Mouse (Mus musculus) heart, adult 18-20 months (tissue): Measurements from ENCODE around the gene Iqschfp. TPM values are rescaled to one million over a fixed set of nuclear protein-coding genes. Genes with fewer than 3 reads are reported as not detected.
A peak's percentile ranks its signal among the peaks of the same experiment; 100 is the strongest.

Source experiments
- DNase-seq, 2 experiments: peaks; one replicate each; pipeline ENCODE4 v3.0.0; 2021 to 2022; ENCODE audit warnings: mixed read lengths in 1 of 2
- total RNA-seq, 2 experiments: library from RNA; stranded (reverse); gene quantifications; 2 replicates each; pipeline ENCODE4 v1.2.3; 2021

Iqschfp gene
- total RNA-seq, 2 experiments from 2014 or later, result not detected

DNA sequence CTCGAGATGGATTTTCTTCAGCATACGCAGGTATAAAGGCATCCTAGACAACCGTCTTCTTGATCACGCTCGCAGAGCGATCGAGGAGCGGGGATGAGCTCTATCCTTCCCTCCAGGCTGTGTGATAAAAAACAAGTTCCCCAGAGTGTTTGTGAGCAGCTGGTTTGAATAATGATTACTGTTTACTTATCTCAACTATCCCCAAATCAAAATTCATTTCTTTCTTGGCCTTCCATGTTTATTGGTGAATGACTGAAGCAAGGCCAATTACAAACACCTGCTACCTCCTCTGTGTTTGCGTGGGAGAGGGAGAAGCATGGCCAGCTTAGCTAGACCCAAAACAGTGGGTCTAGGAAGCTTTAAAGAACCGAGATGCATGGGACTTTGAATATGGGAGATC is 712.9 kb downstream of the Iqschfp start:
- DNase-seq, result no peak

DNA sequence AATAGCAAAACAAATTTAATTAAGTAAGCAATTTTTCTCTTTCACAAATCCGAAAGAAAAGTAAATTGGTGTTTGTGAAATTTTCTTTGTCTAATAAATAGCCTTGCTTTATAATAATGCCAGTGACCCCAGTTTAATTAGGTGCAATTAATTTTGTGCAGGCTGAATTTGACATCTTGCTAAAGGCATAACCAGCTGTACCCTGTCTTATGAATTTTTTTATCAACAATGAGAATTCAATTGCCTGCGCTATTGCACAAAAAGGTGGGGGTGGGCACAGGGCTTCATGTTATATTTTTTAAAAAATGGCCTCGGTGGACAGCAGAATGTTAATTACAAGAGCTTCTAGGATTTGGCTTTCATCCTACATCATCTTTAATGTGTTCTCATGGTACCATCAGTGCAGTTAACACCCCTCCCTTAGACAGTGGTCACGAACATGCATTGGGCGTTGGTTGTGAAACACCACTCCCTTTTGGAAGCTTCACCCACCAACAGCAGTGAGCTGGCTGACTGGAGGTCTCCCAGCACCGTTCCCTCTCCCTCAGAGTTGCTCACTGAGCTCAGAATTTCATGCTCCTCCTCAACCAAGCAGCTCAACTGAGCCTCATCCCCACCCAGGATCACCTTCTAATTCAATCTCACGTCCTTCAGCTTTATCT is 714.0 kb downstream of the Iqschfp start:
- DNase-seq, result no peak

DNA sequence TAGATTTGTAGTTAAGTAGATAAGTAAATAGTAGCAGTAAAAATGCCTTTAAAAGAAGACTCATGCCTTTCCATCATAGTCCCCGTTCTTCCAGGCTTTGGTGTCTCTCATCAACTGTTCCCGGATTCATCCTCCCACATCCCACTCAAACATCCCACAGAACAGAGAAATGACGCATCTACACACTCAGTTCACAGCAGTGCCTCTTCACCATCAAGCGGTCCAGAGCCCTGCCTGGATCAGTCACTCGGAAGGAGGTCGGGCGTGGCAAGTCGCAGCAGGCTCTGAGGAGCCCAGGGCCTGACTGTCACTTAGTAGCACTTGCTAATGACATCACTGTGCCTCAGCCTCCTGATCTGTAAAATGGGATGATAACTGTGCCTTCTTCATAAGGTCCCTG is 714.7 kb downstream of the Iqschfp start:
- no peak for DNase-seq

DNA sequence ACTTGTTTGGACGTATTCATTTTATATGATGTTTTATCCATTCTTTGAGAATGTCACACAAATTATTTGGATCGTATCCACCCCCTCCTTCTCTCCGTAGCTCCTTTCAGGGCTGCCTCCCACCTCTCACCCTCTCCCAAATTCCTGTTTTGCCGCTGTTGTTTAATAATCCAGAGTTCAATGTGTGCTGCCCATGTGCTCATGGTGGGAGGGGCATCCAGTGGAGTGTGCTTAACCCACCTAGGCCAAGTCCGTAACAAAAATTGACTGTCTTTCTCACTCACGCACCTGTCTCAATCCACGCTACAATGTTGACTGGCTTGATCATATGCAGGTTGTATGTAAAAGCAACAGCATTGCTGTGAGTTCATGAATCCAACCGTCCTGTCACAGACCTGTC is 715.3 kb downstream of the Iqschfp start:
- DNase-seq, result no peak

DNA sequence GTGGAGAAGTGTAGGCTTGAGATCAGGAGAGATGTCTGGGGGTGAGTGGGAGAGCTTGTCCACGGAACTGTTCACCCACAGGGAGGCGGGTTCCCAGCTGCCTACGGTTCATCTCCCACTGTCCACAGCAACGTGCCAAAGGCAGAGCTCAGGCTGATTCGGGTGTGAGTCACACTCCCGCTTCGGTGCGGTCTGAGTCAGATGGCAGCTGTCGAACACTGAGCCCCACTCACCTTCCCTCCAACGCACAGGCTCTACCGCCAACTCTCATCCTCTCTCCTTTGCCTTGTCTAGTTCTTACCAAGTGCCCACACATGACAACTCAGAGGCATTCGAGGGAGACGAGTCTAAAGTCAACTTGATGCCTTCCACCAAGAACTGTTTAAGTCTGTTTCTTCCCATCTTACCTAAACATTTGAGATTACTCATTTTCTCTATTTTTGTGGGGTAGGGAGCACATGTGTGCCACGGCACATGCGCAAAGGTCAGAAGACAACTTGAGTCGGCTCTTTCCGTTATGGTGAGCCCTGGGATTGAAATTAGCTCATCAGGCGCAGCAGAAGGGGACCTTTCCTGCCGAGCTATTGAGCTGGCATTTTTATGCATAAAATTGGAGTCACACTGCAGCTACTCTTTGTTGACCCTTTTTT is 716.9 kb downstream of the Iqschfp start:
- peak in 1 of 2 experiments; percentile 46 for DNase-seq

DNA sequence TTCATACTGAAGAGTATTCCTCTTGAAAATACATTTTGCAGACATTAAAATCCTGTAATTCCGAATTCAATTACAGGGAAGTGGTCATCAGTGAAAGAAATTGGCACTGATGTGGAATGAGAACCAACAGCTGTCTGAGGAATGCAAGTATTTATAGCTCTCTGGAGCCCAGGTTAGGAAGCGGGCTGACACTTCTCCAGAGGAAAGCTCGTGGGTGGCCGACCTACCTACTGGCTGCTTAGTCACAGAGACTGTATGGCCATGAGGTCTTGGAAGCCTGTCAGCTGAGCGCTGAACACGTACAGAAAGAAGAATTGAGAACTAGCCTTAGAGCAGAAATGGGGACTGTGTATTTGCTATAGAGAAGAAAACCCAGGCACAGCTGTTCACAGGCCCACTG is 718.0 kb downstream of the Iqschfp start:
- DNase-seq, result peak in 1 of 2 experiments; percentile 46

DNA sequence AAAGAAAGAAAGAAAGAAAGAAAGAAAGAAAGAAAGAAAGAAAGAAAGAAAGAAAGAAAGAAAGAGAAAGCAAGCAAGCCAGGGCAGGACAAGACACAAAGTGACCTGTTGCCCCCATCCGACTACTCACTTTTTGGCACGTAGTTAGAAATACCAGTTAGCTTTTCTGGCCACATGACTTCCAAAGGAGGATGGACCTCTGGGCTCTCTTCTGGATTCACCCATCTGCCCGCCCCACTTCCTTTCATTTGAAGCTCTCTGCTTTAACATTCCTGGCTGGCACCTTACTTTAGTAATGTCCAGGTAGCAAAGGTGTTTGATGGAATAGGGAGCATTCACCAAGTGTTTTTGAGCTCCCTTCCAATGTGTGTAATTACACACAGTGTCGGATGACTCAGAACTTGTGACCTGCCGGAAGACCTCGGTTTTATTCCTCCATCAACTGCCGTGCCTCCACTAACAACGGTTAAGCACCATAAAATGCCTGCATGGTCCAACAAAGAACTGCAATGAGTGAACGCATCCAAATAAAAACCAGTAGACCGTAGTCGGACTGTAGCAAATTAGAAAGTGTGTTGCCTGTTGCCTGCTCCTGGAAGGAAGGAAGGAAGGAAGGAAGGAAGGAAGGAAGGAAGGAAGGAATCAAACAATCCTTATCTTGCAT is 718.7 kb downstream of the Iqschfp start:
- no peak for DNase-seq

DNA sequence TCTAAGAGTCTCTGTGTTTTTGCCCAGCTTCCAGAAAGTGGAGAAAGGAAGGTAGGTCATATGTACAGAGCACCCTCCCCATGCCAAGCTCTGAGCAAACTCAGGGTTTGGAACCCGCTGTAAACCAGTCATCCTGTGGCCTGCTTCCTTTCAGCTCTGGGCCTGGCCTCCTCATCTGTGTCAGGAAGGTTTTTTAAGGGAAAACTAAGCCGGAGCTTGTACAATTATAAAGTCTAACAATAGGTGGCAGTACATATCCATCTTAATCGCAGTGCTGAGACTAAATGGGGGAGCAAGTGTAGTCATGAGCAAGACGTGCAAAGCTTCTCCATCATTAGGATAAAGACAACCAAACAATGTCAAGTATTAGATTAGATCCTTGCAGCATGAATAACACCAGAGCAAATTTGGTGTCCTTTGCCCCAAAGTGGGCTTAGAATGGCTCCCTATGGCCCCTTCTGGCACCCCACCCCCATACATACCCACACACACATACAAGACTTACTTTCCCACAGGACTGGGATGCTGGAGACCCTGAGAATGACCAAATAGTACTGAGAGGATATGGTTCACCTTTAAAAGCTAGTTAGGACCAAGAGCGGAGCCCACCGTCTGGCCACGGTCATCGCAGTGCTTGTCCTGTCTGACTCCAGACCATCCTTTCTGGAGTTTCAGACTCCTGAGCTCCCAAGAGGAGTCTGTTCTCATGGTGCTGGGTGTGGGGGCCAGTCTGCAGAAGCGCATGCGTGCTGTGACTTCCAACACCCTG is 723.2 kb downstream of the Iqschfp start:
- peak; percentile 31 to 68 for DNase-seq

DNA sequence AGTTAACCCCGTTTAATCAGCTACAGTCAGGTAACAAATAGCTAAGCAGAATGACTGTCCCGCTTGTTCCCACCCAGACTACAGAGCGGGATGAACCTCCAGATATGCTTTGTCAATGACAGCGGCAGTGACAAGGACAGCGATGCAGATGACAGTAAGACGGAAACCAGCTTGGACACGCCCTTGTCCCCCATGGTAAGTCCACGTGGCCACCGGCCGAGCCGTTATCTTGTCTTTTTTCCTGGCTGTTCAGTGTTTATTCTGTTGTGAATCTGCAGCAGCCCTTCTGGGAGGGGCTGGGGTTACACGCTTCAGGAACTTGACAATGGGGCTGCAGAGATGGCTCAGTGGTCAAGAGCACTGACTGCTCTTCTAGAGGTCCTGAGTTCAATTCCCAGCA is 724.3 kb downstream of the Iqschfp start:
- DNase-seq, result no peak

DNA sequence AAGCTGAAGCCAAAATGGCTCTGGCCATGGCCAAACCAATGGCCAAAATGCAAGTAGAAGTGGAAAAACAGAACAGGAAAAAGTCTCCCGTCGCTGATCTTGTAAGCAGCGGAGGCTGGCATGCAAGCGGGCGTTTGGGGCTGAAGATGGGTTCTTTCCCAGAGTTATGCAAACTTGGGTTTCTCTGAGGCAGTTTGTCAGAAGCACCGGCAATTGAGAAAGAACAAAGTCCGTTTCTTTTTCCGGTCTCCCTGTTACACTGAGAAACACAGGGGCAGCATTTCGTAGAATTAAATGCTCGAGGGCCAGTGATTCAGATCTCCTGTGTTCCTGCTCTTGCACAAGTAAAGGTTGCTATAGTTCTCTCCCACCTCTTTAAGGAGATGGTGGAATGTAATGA is 725.7 kb downstream of the Iqschfp start:
- no peak for DNase-seq

DNA sequence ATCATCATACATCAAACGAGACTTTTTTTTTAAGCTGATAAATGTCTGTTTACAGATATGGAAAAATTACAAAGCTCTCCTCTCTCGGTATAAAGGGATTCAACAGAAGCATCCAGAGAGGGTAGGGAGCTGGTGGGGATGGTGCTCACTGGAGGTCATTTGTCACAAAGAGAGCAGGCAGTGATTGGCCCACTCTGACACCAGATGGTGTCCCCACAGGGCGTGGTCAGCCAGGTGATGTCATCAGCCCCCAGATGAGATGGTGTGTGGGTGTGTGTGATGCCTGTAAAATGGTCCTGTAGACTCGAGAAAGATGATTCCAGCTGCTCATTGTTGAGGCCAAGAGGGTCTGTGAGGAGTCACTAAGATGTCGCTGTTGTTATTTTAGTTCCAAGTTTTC is 727.1 kb downstream of the Iqschfp start:
- DNase-seq, result no peak

DNA sequence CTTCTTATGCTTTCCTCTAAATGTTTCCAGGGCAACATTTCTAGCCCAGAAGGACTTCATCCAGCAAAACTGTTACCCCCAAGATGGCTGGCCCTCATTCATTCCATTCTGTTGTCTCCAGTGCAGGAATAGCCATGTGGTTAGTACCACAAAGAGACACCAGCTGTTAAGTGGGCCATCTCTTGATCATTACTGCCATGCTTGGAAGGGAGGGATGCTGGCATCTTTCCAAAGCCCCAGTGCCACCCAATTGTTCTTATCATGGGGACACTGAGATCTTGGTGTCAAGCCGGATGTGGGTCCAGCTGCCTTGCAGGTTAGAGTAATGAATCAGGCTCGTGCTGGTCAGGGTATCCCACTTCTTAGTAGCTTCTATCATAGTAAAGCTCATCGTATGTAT is 729.9 kb downstream of the Iqschfp start:
- DNase-seq, result no peak

DNA sequence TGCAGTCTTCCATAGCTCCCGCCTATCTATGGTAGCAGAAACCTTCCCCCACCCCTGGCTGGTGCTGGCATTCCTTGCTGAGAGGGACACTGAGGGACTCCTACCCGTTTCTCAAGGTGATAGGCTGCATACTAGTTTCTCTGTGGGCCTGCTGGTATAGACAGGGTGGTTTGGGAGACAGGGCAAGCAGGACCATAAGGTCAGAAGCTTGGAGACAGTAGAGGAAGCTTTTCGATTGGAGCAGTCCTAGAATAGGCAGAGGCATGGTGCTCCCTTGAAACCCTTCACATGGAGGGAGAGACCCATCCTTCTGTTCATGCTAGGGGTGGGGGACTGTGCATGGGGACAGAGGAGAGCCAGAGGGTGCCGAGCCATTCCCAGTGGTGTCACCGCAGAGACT is 731.0 kb downstream of the Iqschfp start:
- DNase-seq, result no peak

DNA sequence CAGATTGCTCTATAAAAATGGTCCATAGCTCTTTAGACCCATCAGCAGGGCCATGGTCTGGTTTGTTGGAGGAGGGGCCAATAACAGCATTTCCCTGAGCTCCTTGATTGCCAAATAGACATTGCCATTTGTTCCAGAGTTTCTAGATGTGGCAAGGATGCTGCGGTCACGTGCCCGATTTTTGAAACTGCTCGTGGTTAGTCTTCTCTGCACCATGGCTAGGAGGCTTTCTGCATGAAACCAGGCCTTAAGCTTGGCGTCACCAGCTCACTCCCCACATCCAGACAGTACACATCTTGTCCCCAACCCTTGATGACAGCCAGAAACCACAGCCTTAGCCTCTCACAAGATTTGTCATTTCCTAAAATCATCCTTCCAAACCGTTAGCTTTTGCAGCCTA is 732.4 kb downstream of the Iqschfp start:
- DNase-seq, result no peak

DNA sequence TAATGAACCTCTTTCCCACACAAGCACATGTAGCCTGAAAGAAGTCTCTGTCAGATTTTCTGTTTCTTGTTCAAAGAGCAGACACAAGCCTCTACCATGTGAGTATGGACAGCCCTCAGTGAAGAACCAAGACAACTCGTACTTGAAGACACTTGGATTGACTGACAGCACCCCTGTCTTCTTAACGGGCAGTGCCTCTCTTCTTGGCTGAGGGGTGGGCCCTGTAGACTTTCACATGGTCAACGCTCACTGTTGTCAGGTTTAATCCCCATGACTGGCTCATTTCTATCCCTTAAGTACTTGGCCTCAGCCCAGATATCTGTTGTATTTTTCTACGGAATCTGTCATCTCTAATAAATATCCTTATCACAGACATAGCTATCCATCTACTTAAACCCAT is 738.2 kb downstream of the Iqschfp start:
- DNase-seq, result no peak

DNA sequence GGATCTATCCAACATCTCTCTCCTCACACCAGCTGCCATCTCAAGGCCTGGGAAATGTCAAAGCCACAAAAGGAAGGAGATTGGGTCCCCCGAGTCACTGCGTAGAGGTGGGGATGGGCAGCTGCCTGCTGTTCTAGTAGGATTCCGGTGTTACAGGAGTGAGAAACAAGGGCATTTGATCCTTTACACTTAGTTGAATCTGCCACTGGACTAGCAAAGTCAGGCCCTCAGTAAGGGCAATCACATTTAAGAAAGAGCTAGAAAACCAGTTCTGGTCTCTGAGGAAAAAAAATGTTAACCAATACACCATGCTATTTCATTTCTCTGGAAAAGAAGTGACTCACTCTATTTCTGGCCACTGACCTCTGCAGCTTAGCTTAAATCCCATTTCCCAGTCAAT is 738.8 kb downstream of the Iqschfp start:
- no peak for DNase-seq

DNA sequence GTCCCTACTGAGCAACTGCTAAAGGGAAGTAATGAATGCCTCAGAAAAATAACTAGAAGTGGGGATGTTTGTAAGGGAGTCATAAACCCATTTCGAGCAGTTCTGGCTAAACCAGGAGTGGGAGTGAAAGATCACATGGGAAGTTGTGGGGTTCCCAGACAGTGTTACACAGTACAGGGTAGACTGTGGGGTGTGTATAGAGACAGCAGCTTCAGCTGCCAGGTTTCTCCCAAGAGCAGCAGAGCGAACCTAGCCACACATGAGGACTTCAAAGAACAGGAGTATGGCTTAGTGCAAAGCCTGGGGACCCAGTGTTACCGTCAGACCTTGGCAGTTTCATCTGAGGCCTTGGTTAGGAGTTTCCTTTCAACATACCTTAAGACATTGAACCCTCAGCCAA is 740.7 kb downstream of the Iqschfp start:
- no peak for DNase-seq

DNA sequence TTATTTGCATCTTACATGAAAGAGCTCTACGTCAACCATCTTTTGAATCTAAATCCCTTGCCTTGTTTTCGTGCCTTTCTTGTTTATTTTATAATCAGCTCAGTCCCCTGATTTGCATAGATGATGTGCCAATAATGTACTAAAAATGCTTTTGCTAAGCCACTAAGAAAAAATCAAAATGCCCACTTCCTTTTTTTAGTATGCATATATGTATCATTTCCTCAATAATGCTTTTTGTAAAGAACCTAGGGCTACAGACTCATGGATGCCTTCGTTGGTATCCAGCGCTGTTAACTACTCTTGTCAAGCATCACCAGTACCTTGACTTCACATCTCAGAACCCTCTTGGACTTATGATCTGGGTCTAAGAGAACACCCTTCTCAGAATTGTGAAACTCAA is 741.5 kb downstream of the Iqschfp start:
- no peak for DNase-seq

DNA sequence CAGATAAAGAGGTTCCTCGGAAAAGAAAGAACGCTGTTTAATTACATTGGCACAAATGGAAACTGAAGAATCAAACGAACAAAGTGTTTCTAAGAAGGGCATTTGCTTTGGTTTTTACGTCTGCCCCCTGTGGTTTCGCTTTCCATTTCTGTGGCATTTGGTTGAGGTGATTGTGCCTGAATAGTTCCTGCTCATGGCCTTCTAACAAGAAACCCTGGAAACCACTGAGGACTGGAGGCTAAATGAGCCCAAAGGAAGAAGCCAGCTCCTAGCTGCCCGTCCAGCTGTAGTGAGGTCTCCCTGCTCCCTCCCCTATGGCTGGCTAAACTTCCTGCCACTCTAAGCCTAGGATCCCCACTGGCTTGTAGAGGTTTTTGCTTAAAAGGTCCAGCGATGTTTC is 745.9 kb downstream of the Iqschfp start:
- DNase-seq, result no peak

DNA sequence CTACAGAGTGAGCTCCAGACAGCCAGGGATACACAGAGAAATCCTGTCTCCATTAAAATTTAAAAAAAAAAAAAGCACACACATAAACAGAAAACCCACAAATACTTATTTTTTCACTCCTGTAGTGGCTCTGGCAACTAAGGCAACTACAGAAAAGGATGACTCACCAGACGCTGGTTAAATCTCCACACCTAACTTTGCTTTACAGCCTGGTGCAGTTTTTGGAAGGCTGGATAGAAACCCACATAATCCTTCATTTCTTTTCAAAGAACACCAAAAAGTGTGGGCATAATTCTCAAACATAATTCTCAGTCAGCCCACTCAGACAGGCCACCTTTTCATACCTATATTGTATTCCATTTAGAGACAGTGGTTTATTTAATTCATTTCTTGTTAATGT is 746.7 kb downstream of the Iqschfp start:
- DNase-seq, result no peak

DNA sequence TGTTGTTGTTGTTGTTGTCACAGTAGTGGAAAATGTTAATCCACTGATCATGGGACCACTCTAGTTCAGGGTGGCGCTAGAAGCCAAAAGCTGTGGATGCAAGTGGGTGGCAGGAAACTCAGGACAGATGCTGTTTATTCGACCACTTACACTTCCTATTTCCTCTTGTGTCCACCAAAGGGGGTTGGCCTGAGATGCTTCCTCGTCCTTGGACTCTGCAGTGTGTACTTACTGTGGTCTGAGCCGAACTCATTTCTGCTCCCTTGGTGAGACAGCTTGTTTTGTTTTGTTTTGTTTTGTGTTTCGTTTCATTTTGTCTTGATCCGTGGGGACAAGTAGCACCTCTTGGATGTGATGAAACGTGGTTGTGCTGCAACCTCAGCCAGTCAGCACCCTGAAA is 750.9 kb downstream of the Iqschfp start:
- DNase-seq, result no peak

DNA sequence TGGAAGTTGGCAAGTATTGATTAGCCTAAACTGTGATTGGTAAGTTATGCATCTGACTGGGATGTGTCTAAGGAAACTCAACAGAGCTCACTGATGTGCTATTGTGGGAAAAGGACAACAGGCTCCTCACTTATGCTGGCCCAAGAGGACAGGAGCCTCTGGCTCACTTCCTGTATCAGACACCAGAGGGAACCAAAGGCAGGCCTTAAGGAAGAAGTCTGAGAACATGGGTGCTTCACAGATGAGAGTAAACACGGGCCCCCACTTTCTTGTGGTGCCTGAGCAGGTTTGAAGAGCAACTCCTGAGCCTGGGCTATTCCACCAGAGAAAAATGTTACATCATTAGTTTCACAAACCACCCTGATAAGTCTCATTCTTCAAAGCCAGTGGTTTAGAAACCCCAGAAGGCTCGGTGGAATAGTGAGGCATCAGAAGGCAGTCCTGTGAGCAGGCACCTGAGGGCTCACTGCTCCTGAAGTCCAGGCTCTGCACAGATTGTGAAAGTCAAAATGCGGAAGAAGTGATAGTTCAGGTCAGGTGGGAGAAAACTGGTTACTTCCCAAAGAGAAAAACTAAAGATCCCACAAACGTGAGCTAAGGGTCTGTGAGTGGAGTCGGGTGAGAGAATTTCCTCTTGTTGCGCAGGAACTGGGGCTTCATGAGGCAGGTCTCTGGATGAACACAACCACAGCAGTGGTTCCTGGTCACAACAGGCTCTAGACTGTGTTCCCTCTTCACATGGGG is 754.5 kb downstream of the Iqschfp start:
- peak; percentile 18 to 40 for DNase-seq
